Mouse (Mus musculus): ENCODE results near the gene Glb1l3.
"Not testable (repeated sequence)": the region's sequence is repeated elsewhere in the genome, so short reads cannot be mapped to it uniquely, and the experiment has no call there.

Glb1l3 gene

DNA sequence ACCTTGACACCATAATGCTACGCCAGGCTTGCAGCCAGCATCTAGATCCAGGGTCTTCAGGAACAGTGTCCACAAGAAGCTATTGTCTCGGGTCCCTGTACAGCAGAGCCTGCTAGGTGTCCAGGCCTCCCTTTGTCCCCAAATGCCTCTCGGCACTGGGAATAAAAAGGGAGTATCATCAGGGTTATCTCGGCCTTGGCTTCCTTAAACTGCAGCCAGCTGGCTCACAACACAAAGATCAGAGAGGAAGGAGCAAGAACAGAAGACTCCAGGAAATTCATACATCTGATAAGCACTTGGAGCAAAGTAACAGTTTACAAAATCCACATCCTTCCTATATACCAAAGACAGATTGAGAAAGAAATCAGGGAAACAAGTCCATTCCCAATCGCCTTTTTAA lies at the start of gene Glb1l3:
TSS of gene Glb1l3 (minus strand) at position 140 of the 400 bp plus-strand sequence.
- no peak for DNase-seq

DNA sequence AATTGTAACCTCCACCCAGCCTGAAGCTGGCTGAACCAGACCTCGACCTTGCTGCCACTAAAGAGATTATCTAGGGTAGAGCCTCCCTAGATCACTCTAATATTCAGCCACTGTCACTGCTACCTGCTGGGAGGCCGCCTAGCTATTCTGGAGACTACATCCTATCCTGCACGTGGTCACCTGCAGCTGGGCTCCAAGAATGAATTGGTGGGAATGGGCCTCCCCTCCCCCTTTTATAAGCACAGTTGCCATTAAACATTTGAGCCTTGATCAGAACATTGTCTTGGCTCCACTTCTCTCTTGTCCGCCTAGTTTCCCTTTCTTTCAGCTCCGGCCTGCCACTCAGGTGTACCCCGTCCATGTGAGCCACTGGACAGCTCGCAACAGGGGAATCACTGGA lies 9.2 kb upstream of the Glb1l3 start:
- DNase-seq, result not testable (repeated sequence)

DNA sequence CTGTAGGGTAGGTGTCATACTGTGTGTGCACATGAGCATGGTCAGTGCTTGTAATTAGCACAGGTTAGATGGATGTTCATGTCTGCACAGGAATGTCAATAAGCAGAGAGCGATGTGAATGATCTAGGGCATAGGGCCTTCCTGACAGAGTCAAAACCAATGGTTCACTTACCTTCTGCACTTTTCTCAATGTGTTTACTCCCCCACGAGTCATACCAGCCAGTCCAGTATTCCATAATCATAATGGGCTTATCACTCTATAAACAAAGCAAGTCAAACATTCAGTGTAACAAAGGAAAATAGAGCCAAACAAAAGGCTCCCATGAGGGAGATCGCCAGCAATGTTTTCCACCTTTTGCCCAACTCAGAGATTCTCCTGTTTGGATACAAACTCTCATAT lies 29.6 kb downstream of the Glb1l3 start:
- DNase-seq, result no peak

DNA sequence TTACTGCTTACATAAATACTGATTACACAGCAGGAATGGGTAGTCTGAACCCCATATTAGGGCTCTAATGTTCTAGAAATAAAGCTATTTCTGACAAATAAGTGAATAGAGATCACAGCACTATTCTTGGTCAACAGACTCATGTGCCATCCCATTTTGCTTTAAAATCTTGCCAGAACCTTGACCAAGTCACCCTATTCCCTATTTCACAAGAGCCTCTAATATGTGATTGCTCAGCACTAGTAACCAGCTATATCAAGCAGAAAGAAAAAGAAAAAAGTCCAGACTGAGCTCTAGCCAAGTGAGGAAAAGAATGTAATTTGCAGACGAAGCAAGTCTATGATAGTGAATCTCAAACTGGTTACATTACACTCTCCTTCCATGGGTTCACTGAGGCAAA lies 40.7 kb downstream of the Glb1l3 start:
- no peak for DNase-seq

DNA sequence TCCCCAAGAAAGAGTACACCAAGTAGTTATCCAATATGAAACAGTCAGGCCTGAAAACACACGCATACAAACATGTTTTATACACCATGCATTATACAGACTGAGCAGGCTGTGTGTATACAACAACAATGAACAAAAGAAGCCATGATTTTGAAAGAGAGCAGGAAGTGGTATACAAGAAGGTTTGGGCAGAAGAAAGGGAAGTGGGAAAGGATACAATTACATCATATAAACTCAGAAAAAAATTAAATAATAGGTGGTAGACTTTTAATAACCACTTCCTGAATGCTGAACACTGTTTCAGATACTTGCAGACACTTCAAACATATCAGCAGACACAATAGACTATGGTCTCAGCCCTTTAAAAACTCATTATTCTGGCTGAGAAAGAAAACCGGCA lies 52.0 kb downstream of the Glb1l3 start:
- DNase-seq, result no peak

DNA sequence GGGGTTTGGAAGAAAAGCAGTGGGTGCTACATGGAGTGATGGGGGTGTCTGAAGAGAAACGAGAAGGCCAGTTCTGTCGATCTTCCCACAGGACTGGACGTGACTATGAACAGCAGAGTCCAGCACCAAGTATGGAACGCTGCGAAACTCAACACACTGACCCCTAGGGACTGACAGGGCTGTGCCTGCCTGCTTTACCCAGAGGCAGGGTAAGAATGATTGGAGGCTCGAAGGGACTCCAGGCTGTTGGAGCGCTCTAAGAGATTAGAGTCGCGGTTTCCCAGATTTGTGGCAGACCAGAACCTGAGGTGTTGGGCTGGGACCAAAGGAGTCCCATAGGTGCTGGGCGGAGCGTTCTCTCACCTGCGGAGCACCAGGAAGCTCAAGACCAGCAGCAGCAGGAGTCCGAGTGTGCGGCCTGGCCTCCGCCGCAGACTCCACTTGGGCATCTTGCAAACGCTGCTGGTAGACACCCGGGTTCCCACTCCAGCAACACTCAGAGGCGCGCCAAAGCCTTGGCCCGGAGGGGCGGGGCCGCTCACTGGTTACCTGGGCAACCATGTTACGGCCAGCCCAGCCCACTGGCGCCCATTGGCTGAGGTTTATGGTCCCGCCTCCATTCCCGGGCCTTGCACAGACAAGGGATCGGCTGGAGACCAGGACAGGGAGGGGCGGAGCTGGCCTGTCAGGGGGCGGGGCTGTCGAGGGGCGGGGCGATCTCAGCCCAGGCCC lies 54.6 kb downstream of the Glb1l3 start, which contains the start of gene Glb1l2:
TSS of gene Glb1l2 (minus strand) at position 534 of the 732 bp plus-strand sequence.
- DNase-seq, result peak; percentile 65

DNA sequence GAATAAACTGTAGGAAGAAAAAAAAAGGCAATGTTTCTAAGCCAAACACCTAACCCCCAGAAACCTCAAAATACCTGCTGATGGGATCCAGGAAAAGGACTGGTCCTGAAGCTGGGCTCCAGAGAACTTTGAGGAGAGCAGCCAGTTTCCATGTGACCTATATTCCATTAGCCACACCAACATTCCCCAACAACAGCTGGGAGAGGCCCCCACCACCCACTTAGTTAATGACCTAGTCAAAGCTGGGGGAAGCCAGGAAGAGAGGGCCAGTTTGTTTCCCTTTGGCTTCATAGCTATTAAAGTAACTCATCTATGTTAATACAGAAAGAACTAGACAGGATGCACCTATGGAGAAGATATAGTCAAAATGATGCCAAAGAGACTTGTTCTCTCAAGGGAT lies 56.4 kb downstream of the Glb1l3 start:
- no peak for DNase-seq

DNA sequence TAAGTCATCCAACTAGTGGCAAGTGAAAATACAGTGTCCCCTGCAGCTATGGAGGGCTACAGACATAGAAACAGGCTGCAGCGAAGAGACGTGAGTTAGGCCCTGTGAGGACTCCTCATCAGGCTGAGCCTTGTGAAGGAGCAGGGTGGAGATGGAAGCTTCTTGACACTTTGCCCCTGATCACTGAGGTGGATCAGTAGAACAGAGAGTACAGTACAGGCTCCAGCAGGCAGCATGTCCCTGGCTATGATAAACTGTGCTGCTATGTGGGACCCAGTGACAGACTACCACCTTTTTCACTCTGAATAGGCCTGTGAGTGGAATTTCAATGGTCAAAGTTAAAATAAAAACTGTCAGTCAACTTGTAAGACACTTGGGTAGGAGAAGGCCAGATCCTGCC lies 60.3 kb downstream of the Glb1l3 start:
- DNase-seq, result no peak

DNA sequence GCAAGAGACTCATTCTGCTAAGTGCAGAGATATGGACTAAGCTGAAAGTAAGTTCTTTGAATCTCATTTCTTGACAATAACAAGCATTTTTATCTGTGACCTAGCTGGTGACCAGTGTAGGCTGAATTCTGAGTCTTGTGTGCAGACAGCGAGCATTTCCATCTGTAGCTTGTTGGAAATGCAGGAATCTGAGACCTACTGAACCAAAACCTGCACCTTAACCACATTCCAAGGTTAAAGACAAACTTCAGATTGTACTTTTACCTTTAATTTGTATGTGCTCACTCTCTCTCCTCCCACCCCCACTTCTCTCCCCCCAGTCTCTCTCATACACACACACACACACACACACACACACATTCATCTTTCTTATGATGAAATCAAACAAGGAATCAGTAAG lies 62.0 kb downstream of the Glb1l3 start:
- DNase-seq, result no peak

DNA sequence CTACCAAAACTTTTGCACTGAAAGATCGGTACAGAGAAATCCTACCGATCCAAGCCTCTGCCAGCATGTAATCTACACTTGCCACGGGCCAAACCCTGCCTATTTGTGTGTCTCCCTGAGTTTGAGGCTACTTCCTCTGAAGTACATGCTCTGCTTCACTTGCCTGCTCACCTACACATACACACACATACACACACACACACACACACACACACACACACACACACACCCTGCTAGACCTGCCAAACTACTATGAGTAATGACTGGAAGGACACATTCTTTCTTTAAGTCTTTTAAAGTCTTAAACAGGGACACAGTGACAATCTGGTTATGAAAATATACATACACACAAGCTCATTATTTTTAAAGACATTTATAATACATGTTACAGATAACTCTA lies 62.5 kb downstream of the Glb1l3 start:
- no peak for DNase-seq

DNA sequence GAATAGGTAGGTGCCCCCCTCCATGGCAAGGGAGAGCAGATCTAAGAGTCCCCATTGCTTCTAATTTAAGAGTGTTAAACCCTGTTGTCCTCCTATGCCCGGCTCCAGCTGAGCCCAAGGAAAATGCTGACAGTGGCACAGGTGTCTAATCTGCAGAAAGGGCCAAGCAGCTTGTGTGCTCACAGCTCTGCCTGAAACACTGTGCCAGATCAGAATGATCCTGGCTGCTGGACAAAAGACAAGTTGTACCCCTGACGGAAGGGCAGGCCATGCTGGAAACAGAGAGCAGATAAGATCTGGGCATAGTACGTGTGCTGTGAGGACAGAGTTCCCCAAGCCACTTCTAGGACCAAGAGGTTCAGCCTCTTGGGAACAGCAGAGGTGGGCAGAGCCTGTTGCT lies 67.9 kb downstream of the Glb1l3 start:
- peak; percentile 20 for DNase-seq

DNA sequence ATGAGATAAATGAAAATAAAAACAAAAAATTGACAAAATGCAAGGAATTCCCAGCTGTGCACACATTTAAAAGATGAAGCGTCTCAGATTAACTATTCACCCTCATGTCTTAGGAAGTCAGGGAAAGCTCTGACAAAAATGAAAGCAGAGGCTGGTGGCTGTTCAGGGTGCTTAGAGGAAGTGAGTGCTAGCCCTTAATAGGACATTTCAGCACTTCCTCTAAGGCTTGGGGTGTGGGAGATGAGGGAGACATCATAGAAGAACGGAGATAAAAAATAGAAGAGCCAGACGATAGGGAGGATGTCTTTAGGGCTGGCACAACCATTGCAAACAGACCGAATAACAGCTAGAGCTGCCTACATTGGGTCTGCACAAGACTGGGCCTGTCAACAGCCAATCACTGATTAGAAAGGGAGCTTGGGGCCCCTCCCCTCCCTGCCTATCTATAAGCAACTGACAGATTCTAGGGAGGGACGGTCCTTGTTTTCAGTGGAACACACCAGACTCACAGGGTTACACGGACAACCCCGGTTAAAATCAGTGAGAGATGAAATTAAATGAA lies 77.2 kb downstream of the Glb1l3 start:
- DNase-seq, result no peak

DNA sequence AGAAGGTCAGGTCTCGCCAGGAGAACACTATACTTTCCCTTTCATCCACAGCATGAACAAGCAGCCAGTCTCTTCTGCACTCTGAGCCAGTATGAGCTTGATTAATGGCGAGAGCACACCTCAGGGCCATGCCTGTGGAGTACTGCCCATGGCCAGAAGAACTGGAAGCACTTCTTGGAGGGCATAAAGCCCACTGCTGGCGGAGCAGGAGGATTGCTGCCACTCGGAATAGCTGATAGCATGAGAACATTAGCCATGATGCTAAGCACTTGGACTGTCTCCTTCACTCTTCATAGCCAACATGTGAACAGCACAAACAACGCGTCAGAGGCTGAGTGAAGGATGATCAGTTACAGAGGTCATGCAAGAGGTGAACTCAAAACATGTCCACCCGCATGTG lies 82.3 kb downstream of the Glb1l3 start:
- DNase-seq, result no peak

DNA sequence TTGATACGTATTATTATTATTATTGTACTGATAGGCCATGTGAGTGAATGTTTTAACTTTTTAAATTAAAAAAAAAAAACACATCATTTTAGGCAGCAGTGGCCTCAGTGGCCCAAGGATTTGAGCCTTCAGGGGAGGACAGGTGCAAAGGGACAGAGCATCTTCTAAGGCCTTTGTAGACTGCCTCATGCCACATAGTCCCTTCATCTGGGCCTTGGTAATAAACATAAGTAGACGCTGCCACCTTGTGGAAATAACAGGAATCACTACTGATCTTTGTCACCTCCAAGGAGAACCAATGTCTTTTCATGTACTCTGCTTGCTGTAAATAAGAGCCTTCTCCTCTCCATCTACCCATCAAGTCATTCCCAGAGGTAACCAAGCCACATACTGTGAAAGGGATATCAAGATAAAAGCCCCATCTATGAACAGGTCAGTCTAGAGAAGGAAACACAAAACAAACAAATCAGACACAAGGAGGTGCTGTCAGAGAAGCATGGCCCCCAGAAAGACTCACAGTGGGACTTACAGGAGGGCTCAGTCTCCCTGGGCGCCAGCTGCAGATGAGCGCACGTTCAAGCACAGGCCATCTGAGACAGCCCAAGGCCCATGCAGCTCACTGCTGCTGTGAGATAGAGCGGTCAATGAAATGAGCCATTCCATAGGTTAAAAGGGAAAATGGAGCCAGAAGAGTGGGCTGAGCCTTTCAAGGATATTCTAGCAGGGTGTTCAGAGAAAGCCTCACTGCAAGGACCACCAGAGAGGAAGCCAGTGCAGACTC lies 84.4 kb downstream of the Glb1l3 start:
- DNase-seq, result peak; percentile 73

DNA sequence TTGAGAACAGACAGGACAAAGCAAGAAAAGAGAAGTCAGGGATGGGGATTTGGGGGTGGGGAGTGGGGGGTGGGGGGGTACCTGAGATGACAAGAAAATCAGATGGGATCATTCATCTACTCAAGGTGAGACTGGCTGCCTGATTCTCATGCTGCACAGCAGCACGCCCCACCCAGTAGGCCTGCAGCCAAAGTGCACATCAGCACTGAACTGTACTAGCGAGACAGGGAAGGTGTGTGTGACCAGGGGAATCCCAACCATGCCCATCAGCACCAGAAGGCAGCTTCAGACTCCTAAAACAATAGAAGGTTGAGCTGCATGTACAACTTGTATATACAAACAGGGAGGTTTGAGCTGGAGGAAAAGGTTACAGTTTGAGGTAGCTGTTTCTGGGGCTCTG lies 85.0 kb downstream of the Glb1l3 start:
- DNase-seq, result peak; percentile 5

DNA sequence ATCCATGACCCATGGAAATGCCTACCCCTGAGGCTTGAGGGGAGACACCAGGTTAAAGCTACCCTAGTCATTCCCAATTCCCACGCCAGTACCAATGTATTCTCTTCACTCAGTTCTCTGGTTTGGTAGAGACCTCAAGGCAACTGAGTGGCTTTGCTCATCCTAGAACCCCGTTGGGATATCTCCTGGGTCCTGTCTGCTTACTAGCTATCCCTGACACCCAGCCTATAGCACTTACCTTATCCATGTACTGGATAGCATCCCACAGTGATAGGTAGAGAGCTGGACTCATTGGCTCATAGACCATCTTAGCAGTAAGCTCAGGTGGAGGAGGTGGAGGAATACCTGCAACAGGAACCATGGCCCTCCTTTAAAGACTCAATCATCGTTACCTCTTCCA lies 92.5 kb downstream of the Glb1l3 start:
- no peak for DNase-seq
